Mouse (Mus musculus): Measurements from ENCODE around the gene Map2k5. TPM values are rescaled to one million over a fixed set of nuclear protein-coding genes. Genes with fewer than 3 reads are reported as not detected.

Gene Map2k5
- polyA plus RNA-seq, 1 experiment from 2014 or later = 24.6 TPM

GRCm38 (mm10) chr9:63138481-63138967 lies 239.2 kb downstream of the Map2k5 start:
- Histone ChIP-seq H3K4me3 (replicated peaks) (peak overlapping the region; percentile 7; the same call in 1 of the 2 replicates), H3K4me1 (replicated peaks) (peaks cover 38% of the 10 kb centered on the region), H3K27me3 (replicated peaks) (peaks cover 93% of the 10 kb centered on the region), H3K9me3 (no peaks in the 10 kb centered on the region), H3K9ac (no peak overlapping the region), H3K4me2 (replicated peaks) (peak overlapping the region; percentile 31), H3K27ac (no peak overlapping the region), H3K36me3 (no peaks in the 10 kb centered on the region)
- WGBS = under 1% methylated on average over 31 of the region's 31 CpGs
- no peak for ATAC-seq

- WGBS = 4% methylated on average over 6 of the region's 6 CpGs
- H3K9ac ChIP-seq = no peak overlapping the region
- H3K9me3 ChIP-seq = no peaks in the 10 kb centered on the region
- H3K27me3 ChIP-seq (replicated peaks) = peaks cover 83% of the 10 kb centered on the region
- no peak overlapping the region for H3K27ac ChIP-seq
- peaks cover 32% of the 10 kb centered on the region for H3K4me1 ChIP-seq (replicated peaks)
- H3K36me3 ChIP-seq = no peaks in the 10 kb centered on the region
- no peak overlapping the region for H3K4me2 ChIP-seq (replicated peaks)
- no peak for ATAC-seq
- H3K4me3 ChIP-seq (replicated peaks) = no peak overlapping the region
These were observed 240.1 kb downstream of the Map2k5 start for GRCm38 (mm10) chr9:63137615-63137915.

DNA sequence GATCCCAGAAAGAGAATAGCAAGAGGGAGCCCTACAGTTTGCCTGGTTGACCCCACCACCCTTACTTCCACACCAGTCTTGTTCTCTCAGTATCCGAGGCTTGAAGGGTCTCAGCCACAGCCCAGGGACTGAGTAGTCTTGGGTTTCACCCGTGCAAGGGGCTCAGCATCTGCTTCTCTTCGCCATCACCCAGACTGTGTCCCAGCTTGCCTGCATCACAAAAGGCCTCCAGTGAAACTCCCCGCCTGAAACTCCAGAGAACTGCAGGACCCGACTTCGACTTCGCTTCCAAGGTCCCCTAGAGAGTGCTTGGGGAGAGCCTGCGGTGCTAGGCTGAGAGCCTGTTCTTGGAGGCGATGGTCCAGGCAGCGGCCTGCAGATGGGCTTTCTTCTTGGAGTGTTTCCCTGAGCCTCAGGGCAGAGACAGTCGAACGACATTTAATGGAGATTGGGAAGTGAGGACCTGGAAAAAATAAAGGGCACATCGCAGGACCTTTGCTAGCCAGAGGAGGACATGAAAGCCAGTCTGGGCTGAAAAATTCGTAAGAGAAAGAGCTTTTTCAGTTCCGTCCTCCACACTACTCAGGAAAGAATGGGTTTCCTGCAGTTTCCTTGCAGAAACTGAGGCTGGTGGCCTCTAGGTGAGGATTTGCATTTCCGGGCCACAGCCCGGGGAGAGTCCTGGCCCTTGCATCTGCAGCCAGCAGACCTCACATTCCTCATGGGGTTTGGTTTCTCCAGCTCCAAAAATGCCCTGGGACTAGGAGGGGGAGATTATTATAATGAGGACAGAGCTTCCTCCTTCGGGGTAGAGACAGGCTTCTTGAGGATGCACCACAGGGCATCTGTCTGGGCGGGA lies 240.7 kb downstream of the Map2k5 start:
- peaks cover 31% of the 10 kb centered on the region for H3K4me1 ChIP-seq (replicated peaks)
- no peaks in the 10 kb centered on the region for H3K9me3 ChIP-seq
- 7% methylated on average over 19 of the region's 19 CpGs for WGBS
- no peak overlapping the region for H3K4me3 ChIP-seq (replicated peaks)
- H3K9ac ChIP-seq = no peak overlapping the region
- peaks cover 78% of the 10 kb centered on the region for H3K27me3 ChIP-seq (replicated peaks)
- H3K4me2 ChIP-seq (replicated peaks) = 0 out of 2 replicates have a peak overlapping the region, but pooled peaks have one; percentile 5
- no peak overlapping the region for H3K27ac ChIP-seq
- no peak for ATAC-seq
- no peaks in the 10 kb centered on the region for H3K36me3 ChIP-seq

GRCm38 (mm10) chr9:63136241-63136640 lies 241.5 kb downstream of the Map2k5 start:
- Histone ChIP-seq H3K27me3 (replicated peaks) (peaks cover 70% of the 10 kb centered on the region), H3K36me3 (no peaks in the 10 kb centered on the region), H3K27ac (no peak overlapping the region), H3K4me1 (replicated peaks) (peaks cover 35% of the 10 kb centered on the region), H3K9ac (no peak overlapping the region), H3K4me2 (replicated peaks) (no peak overlapping the region), H3K9me3 (no peaks in the 10 kb centered on the region), H3K4me3 (replicated peaks) (no peak overlapping the region)
- no peak for ATAC-seq
- WGBS = 5% methylated on average over 8 of the region's 8 CpGs

- H3K4me1 ChIP-seq (replicated peaks) = peaks cover 35% of the 10 kb centered on the region
- peaks cover 66% of the 10 kb centered on the region for H3K27me3 ChIP-seq (replicated peaks)
- H3K4me3 ChIP-seq (replicated peaks) = peak overlapping the region; percentile 17; the same call in 1 of the 2 replicates
- H3K27ac ChIP-seq = no peak overlapping the region
- no peak overlapping the region for H3K9ac ChIP-seq
- no peak for ATAC-seq
- H3K4me2 ChIP-seq (replicated peaks) = peak overlapping the region; percentile 56
- under 1% methylated on average over 16 of the region's 16 CpGs for WGBS
- H3K9me3 ChIP-seq = no peaks in the 10 kb centered on the region
- H3K36me3 ChIP-seq = no peaks in the 10 kb centered on the region
These were observed 241.9 kb downstream of the Map2k5 start for GRCm38 (mm10) chr9:63135801-63136200.

DNA sequence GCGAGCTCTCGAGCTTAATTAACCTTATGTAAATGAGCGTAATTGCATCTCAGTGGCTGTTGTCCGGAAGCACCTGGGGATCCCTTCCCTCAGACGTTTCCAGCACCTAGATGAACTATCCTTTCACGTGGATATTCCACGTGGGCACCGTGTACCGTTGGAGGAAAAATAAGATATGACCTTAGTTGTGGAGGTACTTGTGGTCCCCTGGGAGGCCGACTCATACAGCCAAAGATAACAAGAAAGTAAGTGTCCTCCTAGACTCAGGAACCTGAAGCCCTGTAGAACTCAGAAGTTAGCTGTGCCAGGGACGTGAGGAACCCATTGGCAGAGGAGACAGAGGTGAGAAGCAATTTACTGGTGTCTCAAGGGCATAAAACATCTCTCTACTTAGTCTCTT lies 242.3 kb downstream of the Map2k5 start:
- no peaks in the 10 kb centered on the region for H3K36me3 ChIP-seq
- peaks cover 35% of the 10 kb centered on the region for H3K4me1 ChIP-seq (replicated peaks)
- H3K9me3 ChIP-seq = no peaks in the 10 kb centered on the region
- peak overlapping the region; percentile 17; the same call in 1 of the 2 replicates for H3K4me3 ChIP-seq (replicated peaks)
- no peak for ATAC-seq
- H3K4me2 ChIP-seq (replicated peaks) = peak overlapping the region; percentile 56
- 4% methylated on average over 11 of the region's 11 CpGs for WGBS
- H3K9ac ChIP-seq = no peak overlapping the region
- H3K27ac ChIP-seq = no peak overlapping the region
- H3K27me3 ChIP-seq (replicated peaks) = peaks cover 63% of the 10 kb centered on the region

DNA sequence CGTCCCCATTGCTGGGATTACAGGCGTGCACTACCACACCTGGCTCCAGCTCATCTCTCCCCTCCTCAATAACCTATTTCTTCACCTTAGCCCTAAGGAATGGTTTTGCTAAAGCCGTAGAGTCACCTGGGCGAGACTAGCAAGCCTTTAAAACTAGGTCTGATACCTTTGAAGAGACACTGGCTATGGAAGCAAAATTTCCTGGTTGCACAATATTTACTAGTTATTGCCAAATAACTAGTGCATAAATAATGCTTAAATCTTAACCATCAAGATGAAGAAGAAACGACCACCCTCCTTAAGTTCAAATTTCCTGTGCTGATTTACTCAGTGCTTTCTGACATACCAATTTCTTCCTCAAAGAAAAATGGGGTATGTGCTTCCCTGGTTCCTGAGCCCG lies 244.0 kb downstream of the Map2k5 start:
- no peaks in the 10 kb centered on the region for H3K36me3 ChIP-seq
- peak overlapping the region; percentile 20; the same call in 1 of the 2 replicates for H3K9ac ChIP-seq
- H3K9me3 ChIP-seq = no peaks in the 10 kb centered on the region
- peaks cover 26% of the 10 kb centered on the region for H3K4me1 ChIP-seq (replicated peaks)
- peaks cover 46% of the 10 kb centered on the region for H3K27me3 ChIP-seq (replicated peaks)
- H3K4me2 ChIP-seq (replicated peaks) = peak overlapping the region; percentile 72
- ATAC-seq = no peak
- peak overlapping the region; percentile 27 for H3K4me3 ChIP-seq (replicated peaks)
- 12% methylated on average over 6 of the region's 6 CpGs for WGBS
- H3K27ac ChIP-seq = no peak overlapping the region

GRCm38 (mm10) chr9:63132673-63133601 lies 244.8 kb downstream of the Map2k5 start:
- under 1% methylated on average over 48 of the region's 48 CpGs for WGBS
- Histone ChIP-seq H3K9ac (peak overlapping the region; percentile 73), H3K27ac (peak overlapping the region; percentile 83), H3K36me3 (no peaks in the 10 kb centered on the region), H3K27me3 (replicated peaks) (peaks cover 39% of the 10 kb centered on the region), H3K4me3 (replicated peaks) (peak overlapping the region; percentile 64), H3K4me1 (replicated peaks) (peaks cover 22% of the 10 kb centered on the region), H3K4me2 (replicated peaks) (peak overlapping the region; percentile 90), H3K9me3 (no peaks in the 10 kb centered on the region)
- peak; percentile 99 for ATAC-seq

GRCm38 (mm10) chr9:63131957-63132602 lies 245.6 kb downstream of the Map2k5 start:
- no peaks in the 10 kb centered on the region for H3K9me3 ChIP-seq
- peaks cover 21% of the 10 kb centered on the region for H3K4me1 ChIP-seq (replicated peaks)
- H3K9ac ChIP-seq = peak overlapping the region; percentile 73
- ATAC-seq = peak; percentile 46
- H3K4me3 ChIP-seq (replicated peaks) = peak overlapping the region; percentile 64
- 6% methylated on average over 28 of the region's 28 CpGs for WGBS
- no peaks in the 10 kb centered on the region for H3K36me3 ChIP-seq
- H3K27ac ChIP-seq = peak overlapping the region; percentile 83; the same call in 1 of the 2 replicates
- H3K27me3 ChIP-seq (replicated peaks) = peaks cover 30% of the 10 kb centered on the region
- H3K4me2 ChIP-seq (replicated peaks) = peak overlapping the region; percentile 90

DNA sequence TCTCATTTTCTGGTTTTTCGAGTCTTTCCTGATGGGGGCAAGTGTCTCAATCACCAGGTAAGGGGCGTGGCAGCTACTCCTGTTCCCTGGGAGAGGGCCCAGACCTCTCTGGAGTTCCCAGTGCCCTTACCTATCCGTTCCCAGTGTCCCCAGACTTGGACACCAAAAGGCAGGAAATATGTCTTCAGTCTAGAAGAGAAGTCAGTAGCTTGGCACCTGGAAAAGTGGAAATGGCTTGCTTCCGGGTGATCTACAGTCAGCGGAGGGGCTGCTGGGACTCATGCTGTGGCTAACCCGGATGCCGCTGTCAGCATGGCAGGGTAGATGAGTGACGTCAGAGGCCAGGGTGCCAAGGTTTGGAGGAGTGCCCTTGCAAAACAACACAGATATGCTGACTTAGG lies 248.1 kb downstream of the Map2k5 start:
- H3K4me2 ChIP-seq (replicated peaks) = no peak overlapping the region
- no peak overlapping the region for H3K4me3 ChIP-seq (replicated peaks)
- peaks cover 14% of the 10 kb centered on the region for H3K4me1 ChIP-seq (replicated peaks)
- no peak overlapping the region for H3K9ac ChIP-seq
- ATAC-seq = no peak
- peaks cover 8% of the 10 kb centered on the region for H3K27me3 ChIP-seq (replicated peaks)
- no peak overlapping the region for H3K27ac ChIP-seq
- 76% methylated on average over 8 of the region's 8 CpGs for WGBS
- H3K36me3 ChIP-seq = no peaks in the 10 kb centered on the region
- H3K9me3 ChIP-seq = no peaks in the 10 kb centered on the region

DNA sequence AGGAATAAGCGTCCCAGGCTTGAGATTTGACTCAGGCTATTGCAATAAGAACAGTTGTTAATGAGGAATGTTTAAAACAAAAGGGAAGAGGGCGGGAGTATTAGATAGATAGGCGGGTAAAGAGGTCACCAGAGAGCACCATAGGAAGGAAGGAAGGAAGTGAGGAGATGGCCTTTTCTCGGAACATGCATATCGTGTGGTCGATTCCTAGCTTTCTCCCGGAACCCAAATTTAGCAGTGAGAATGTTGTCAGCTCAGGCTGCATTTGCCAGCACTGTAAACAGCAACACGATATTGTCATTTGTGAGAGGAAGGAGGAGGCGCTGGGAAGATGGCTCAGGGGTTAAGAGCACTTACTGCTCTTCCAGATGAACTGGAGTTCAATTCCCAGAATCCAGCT lies 253.2 kb downstream of the Map2k5 start:
- Histone ChIP-seq H3K4me1 (replicated peaks) (no peaks in the 10 kb centered on the region), H3K27ac (no peak overlapping the region; the same call in 1 of the 2 replicates), H3K4me3 (replicated peaks) (no peak overlapping the region), H3K27me3 (replicated peaks) (no peaks in the 10 kb centered on the region), H3K36me3 (no peaks in the 10 kb centered on the region), H3K9me3 (no peaks in the 10 kb centered on the region), H3K9ac (no peak overlapping the region), H3K4me2 (replicated peaks) (no peak overlapping the region)
- 46% methylated on average over 9 of the region's 9 CpGs for WGBS
- ATAC-seq = 0 out of 2 replicates have a peak, but pooled peaks have one; percentile 9
